Mouse (Mus musculus): ENCODE measurements around the gene Pilrb2.

DNA sequence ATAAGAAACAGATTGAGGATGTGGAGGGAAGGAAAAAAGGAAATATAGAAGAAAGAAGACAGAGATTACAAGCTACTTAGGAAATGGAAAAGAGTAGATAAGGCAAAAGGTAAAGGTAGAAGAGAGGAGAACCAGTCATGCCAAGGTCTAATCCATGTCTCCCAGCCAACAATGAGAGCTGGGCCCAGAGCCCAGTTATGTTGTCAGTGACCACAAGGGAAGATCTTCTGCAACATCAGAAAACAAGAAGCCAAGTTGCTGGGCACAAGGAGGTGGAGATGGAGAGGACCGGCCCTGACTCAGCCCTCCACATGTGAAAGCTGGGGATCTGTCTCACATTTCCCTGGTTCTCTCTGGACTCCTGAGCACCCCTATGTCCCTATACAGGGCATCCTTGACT, 16.1 kb upstream of the Pilrb2 start:
- TF ChIP-seq EP300 (IDR thresholded peaks at IDR 0.05) = no peak
- TF ChIP-seq CTCF (IDR thresholded peaks at IDR 0.05) = no peak
